Mouse (Mus musculus): ENCODE measurements around the gene Cldn34c4. TPM values are rescaled to one million over a fixed set of nuclear protein-coding genes. Genes with fewer than 3 reads are reported as not detected.

Cldn34c4 gene
- polyA plus RNA-seq (2012; rRNA removed), result not detected in 2 replicates

- H3K4me1 ChIP-seq (ENCODE audit: control insufficient read depth, insufficient read depth, low read length), result no peaks in the 10 kb centered on the region
- no peak within 1 kb of the TSS for H3K4me3 ChIP-seq (replicated peaks; ENCODE audit: extremely low read depth, low read depth, low read length)
- WGBS, result 50% methylated on average over 2 of the region's 2 CpGs
- TF ChIP-seq POLR2A (IDR thresholded peaks at IDR 0.05; ENCODE audit: borderline replicate concordance, extremely low read depth, low read depth, low read length) (no peak), CTCF (IDR thresholded peaks at IDR 0.05; ENCODE audit: insufficient read depth, low read length) (no peak)
- DNase-seq, result no peak
Observed at GRCm38 (mm10) chrX:127736454-127736853, at the start of gene Cldn34c4. Cldn34c4 (minus strand) TSS chrX:127736554.

- no peak for DNase-seq
- WGBS, result 59% methylated on average over 4 of the region's 4 CpGs
- Histone ChIP-seq H3K4me1 (ENCODE audit: control insufficient read depth, insufficient read depth, low read length) (no peaks in the 10 kb centered on the region), H3K4me3 (replicated peaks; ENCODE audit: extremely low read depth, low read depth, low read length) (no peak overlapping the region)
- TF ChIP-seq POLR2A (IDR thresholded peaks at IDR 0.05; ENCODE audit: borderline replicate concordance, extremely low read depth, low read depth, low read length) (no peak), CTCF (IDR thresholded peaks at IDR 0.05; ENCODE audit: insufficient read depth, low read length) (no peak)
Observed at GRCm38 (mm10) chrX:127747062-127747461, 10.7 kb upstream of the Cldn34c4 start.

Measured in lung, adult 2 months (tissue).